Mouse (Mus musculus) cerebellum, adult 11-12 months (tissue): ENCODE results near the gene Pspn.

Experiments
- DNase-seq: peaks from one replicate; pipeline ENCODE4 v3.0.0; 2022

Gene Pspn

DNA sequence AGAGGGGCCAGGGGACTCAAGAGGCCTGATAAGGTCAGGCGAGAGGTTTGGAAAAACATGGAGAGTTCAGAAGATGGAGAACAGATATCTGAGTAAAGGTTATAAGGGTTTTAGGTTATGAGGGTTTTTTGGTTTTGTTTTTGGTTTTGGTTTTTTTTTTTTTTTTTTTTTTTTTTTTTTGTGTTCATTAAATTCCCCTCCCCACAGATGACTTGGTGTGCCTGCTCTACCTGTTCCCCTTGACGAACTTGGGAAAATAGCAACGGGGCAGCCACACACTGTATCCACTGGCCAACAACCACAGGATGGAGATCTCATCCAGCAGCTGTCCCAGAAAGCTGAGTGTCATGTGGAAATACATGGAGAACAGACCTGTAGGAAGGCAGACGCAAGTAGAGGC lies 41.2 kb downstream of the Pspn start:
- no peak for DNase-seq

DNA sequence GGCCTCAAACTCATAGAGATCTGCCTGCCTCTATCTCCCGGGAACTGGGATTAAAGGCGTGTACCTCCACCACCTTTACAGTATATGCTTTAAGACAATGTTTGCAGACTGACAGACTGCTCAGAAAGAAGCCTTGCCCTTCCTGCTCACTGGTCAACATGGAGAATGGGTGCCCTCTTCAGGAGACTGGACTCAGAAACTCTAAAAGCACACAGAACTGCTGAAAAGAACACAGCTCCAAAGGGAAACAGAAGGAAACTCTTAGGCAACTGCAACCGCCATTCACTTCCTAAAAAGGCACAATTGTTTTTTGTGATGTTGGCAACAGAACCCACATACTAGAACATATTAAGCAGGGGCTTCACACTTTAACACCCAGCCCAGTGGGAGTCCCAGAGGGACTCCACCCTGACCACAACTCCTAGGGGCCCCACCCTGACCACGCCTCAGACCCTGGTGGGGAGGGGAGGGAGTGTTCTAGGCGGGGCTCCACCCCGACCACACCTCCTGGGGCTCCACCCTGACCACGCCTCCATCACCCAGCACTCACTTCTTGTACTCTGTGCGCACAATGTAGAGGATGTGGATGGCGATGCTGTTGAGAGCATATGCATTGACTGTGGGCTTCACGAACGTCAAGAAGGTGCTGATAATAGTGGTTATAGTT lies 41.9 kb downstream of the Pspn start:
- no peak for DNase-seq

DNA sequence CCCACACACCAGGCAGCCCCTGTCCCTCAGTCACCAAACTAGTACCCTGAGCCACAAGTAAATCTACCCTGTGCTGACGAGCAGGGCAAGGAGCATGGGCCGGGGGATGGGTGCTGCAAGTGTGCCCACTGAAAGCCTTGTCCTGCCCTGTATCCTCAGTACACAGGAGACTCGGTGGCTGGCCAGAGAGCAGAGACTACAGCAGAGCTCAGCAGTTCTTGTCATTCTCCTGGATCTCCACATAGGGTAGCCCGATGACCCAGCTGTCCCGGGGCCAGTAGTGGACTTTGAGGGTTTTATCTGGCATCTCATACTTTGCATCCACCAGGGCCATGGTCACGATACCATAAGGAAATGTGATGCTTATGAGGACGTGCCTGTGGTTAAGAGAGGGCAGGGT lies 44.9 kb downstream of the Pspn start:
- DNase-seq, result no peak

DNA sequence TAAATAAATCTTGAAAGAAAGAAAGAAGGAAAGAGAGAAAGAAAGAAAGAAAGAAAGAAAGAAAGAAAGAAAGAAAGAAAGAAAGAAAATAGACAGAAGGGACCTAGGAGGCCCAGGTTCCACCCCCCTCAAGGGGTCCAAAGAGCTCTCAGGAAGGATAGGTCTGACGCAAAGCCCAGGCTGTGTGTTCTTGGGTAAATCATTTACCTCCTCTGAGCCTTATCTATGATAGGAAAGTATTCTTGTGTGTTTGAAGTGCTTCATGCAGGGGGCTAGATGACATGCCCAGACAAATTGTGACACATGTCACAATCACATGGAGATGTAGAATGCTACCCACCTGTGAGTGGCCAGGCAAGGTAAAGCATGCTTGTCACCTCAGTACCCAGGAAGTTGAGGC lies 47.2 kb downstream of the Pspn start:
- DNase-seq, result no peak

DNA sequence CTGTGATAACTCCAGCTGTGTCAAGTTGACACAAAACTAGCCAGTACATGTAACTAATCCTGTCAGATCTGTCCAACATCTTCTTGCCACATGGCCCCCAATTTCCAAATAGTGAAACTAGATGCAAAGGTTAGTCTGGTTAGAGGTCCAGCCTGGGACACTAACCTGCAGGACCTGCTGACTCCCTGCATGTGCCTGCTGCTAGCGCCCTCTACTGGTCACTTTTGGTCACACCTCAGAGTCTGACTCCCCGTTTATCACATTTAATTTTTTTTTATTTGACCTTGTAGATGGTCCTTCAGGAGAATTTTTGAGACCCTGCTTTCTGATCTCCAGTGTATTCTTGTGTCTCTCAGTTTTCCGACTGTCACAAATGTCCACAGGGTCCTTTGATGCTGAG lies 48.9 kb downstream of the Pspn start:
- peak; percentile 31 for DNase-seq
